Mouse (Mus musculus) left cerebral cortex, postnatal 14 days (tissue): Measurements from ENCODE around the gene Gramd4. TPM values are rescaled to one million over a fixed set of nuclear protein-coding genes. Genes with fewer than 3 reads are reported as not detected.
"Not testable (repeated sequence)": the region's sequence is repeated elsewhere in the genome, so short reads cannot be mapped to it uniquely, and the experiment has no call there.

ENCODE experiments used
- DNase-seq, 2 experiments: peaks; one replicate each; pipeline ENCODE4 v3.0.0; 2021 to 2022; ENCODE audit warnings: low spot score in 2 of 2, mixed read lengths in 1 of 2
- intact Hi-C: fragments of 180-260 bp; cut with DNase I; formaldehyde crosslinking; loops from one replicate; pipeline ENCODE4 v1.15.1; 2025
- total RNA-seq, 2 experiments: library from RNA; stranded (reverse); gene quantifications; 2 replicates each; pipeline ENCODE4 v1.2.3; 2021

The Gramd4 gene
- total RNA-seq, 2 experiments from 2014 or later, result 37.2 to 44.3 TPM

DNA sequence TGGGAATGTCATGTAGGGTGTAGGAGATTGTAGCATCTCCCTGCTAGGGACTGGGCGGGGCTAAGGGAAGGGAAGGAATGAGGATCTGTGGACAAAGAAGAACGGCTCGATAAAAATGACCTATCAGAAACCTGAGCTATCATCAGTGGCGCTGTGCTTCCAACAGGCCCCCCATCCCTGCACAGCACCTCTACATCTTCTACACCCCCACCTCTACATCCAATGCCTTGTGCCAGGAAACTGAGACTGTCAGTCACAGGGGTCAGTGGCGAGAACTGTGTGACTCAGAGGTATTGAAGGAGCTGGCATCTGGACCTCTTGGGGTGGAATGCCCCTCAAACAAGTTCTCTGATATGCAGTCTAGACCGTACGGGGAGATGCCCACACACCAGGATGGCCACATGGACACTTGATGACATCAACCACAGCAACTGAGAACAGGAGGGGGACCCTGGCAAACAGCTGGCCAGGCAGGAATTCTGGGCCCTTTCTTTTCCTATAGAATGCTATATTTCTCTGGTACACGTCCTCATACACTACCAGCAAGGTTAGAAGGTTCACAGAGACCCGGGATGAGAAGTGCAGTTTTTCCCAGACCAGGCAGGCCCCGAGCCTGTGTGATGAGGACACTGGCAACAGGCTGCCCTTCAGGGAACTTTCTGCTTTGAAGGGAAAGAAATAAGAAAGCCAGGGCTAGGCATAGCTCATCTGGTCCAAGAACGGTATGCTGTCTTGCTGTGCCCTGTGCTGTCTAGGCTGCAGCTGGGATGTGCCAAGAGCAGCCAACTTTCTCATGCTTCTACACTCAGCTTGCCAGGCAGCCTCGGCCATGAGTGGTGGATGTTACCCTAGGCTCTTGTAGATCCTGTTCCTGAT lies 111.7 kb downstream of the Gramd4 start:
- DNase-seq, result no peak
- intact Hi-C loops, result loop anchor here (5.0 kb wide), 1 partner anchor 58 kb away; no protein-coding TSS in a partner anchor

DNA sequence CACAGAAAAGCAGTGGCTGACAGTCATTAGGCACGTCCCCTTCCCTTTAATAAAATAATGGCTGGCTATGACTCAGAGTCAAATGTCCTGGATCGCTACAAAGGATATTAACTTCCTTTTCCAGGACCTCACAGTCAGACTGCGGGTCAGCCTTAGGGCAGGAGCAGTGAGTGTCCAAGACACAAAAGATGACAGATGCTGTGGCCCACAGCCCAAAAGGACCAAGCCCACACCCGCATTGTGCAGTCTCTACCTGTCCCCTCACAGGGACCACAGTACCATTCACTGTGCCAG lies 112.3 kb downstream of the Gramd4 start:
- DNase-seq, result no peak
- intact Hi-C loops, result loop anchor here (5.0 kb wide), 1 partner anchor 58 kb away; no protein-coding TSS in a partner anchor

DNA sequence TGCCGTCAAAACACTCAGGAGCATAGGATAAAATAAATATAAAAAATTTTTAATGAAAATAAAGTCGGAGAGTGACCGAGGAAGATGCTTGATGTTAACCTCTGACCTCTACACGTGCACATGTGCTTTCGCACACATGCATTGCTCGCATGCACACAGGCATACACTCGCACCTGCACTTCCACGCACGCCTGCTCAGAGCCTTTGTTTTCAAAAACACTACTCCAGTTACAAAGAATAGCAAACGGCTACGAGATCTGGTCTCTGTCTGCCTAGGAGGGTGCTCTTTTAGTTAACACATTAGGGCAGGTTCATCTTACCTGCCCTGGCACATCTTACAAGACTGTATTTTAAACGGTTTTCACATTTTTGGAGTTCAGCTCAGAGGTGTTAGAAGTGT lies 113.8 kb downstream of the Gramd4 start:
- no peak for DNase-seq
- intact Hi-C loops, result no loop called here

DNA sequence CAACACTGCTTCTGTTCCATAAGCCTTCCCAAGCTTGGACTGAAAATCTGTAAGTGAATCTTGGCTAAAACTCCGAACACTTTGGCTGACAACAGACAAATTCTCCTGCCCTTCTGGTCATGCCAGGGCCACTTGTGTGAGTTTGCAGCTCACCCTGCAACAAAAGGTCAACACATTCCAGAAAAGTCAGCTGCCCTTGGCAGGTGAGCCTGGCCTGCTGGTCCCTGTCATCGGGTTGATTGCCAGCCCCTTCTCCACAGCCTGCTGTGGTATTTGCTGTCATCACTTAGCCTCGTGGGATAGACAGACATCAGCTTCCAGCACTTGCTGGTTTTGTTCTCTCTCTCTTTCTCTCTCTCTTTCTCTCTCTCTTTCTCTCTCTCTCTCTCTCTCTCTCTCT lies 114.6 kb downstream of the Gramd4 start:
- intact Hi-C loops, result no loop called here

DNA sequence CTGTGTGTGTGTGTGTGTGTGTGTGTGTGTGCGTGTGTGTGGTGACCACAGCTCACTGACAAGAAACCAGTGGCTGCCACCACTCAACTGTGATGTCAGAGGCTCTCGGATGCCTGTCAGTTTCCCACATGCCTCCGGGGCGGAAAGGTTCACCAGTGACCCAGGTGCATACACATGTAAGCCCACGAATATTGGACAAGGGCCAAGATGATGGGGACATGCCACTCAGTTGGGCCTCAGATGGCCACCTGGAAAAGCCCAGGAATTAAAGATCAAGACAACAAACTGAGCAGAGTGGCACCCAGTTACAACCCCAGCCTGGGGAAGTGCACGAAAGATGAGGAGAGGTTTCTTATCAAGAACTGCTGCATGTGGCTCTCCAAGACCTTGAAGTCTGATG lies 115.0 kb downstream of the Gramd4 start:
- no peak for DNase-seq
- intact Hi-C loops, result no loop called here

More for the DNA sequence above, 114.6 kb downstream of the Gramd4 start:
- no peak for DNase-seq

DNA sequence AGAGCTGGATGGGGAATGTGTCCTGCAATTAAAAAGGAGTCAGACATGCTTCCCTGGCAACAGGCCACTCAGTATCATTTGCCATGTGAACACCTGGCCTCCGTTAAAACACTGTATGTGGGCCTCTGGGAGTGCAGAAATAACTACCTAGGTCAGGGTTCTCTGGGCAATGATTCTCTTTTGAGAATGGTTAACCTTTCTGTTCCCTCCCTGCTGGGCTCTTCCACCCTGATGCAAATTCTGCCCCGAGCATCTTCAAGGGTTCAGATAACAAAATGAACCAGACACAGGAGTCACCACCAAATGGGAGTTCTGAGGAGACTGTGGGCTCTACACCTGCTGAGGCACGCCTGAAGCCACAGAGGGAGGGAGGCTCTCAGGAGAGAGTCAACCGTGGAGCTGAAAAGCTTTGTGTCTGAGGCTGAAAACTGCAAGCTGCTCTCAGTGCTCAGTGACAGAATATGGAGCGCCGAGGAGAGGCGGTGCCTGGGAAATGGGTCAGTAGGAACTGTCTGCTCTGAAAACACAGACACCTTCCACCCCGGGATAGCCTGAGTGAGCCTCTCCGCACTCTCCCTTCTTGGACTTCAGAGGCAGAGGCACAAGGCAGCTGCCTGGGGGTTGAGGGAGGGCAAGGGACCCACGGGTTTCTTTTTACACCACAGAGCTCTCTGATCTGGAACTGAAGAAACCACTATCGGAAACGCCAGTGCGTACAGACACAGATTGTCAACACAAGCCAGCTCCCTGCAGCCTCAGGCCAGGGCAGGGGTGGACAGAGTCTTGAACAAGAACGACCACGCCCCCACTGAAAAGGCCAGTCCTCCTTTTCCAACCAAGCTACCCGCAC lies 115.9 kb downstream of the Gramd4 start:
- intact Hi-C loops, result no loop called here

DNA sequence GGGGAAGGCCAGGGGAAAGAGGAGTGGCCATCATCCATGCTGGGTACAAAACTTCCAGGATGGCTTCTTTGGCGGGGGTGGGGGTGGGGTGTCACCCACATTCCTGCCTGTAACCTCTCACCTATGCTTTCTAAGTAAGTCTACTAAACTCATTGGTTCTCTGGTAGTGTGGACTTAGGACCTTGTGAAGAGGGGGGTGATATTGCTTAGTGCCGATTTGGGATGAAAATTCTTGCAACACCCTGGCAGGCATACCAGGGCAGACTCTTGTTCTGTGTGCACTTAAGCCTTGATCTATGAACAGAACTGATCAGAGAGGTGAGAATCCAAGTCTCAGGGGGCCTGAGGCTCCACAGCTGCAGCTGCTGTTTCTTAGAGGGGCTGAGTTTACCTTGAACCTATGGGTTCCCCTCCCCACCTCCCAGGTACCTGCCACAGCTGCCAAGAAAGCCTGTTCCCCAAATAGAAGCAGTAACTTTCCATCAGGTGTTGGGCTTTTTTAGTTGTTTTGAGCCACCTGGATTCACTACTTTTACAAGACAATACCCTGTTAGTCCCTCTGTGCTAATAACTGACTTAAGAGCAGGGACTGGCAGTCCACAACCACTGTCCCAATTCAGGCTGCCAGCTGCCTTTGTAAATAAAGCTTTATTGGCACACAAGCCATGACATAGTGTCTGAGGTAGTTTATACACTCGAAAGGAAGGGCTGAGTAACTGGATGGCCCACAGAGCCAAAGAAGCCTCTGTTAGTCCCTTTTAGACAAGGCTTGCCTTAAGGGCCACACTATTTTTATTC lies 118.0 kb downstream of the Gramd4 start:
- no peak for DNase-seq
- intact Hi-C loops, result no loop called here

More for the DNA sequence above, 115.9 kb downstream of the Gramd4 start:
- no peak for DNase-seq

DNA sequence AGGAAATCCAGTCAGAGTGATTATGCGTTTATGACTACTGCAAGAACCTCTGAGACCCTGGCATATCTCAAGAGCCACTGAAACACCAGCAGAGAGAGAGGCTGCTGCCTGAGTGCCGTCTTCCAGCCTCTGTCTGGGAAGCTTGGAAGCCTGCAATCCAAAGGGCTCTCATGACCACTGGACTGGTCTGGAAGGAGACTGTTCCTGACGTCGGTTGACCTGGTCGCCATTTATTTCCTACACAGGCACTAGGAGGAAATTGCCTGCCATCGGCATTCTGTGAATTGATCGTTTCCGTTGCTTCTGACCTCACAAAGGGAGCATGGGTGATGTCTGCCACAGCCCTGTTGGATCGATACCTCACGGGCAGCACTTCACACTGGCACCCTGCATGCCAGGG lies 118.7 kb downstream of the Gramd4 start:
- intact Hi-C loops, result no loop called here
- no peak for DNase-seq

DNA sequence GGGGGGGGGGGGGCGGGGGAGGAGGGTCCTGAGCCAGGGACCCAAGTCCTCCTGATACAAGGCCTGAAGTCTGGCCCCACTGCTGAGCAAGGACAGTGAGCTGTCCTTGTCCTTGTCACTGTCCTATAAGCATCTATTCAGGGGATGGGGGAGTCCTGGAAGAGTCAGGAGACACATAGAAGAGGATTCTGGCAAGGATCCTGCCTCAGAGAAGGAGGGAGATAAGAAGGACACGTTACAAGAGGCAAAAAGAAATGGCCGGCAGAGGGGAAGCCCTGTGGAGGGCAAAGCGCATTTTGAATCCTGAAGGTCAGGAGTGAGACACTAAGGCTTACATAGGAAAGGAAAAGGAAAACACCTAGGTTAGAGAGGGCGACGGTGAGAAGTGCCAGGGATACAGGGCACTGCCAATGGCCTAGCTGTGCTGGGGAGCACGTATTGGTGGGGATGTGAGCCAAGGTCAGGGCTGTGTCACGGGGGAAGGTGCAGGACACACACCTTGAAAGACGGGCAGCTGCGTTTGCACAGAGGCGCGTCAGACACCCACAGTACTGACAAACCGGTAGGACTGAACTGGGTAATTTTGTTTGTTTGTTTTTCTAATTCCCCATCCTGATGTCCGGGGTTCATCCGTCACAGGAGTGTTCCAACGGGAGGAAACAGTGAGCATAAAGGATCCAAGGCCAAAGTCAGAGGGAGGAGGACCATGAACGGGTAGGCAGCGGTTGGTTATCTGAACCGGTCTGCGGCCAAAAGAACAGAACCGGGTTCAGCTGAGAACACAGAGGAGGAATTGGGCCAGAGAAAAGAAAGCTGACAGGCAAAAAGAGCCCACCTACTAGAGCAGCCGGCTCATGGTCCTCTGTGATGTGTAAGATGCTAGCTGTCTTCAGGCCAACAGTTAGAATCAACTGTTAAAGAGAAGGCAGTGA lies 119.5 kb downstream of the Gramd4 start:
- intact Hi-C loops, result no loop called here
- DNase-seq, result no peak

DNA sequence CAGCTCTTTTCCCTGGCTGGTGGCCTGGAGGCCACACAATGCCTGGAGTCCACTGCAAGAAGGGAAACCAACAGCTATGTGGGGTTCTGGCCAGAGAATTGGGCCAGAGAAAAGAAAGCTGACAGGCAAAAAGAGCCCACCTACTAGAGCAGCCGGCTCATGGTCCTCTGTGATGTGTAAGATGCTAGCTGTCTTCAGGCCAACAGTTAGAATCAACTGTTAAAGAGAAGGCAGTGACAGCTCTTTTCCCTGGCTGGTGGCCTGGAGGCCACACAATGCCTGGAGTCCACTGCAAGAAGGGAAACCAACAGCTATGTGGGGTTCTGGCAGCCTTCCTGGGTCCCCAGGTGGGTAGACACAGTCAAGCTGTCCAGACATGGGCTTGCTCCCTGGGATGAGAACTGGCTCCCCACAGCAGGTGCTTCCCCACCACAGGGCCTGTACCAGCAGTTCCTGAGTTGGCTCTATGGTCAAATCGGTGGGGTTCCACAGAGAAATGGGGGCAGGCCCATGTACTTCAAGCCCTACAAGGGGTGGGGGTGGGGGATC lies 120.3 kb downstream of the Gramd4 start:
- DNase-seq, intact Hi-C loops: not testable (repeated sequence)

DNA sequence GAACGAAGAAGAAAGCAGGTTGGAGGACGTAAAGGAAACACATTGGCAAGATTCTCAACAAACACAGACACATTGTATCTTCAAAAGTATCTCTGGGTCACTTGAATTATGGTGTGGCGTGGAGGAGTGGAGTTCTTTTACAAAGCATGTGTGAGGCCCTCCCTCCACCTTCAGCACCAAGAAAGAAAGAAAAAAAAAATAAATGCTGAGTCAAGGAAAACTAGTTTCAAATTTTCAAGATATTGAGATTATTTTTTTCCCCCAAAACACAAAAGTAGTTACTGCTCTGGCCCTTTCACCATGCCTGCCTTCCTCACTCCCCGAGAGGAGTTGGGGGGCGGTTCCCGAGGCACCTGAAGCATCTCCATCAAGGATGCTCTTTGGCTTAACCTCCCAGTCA lies 121.1 kb downstream of the Gramd4 start:
- intact Hi-C loops, result no loop called here

DNA sequence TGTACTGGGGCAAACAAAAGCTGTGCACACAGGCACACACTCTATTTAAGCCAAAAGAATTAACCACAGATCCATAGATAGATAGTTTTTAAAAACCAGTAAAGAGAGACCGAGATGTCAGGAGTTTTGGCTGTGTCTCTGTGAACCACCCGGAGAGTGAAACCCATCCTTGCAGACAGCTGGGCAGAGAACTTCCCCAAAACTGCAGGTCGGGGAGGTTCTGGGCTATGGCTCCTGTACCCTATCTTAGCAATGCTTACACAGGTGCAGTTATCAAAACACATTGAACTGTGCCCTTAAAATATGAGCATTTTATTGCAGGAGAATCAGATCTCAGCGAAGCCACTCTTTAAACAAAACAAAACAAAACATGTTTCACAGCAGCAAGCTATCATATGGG lies 122.9 kb downstream of the Gramd4 start:
- intact Hi-C loops, result no loop called here
- no peak for DNase-seq

More for the DNA sequence above, 121.1 kb downstream of the Gramd4 start:
- no peak for DNase-seq

DNA sequence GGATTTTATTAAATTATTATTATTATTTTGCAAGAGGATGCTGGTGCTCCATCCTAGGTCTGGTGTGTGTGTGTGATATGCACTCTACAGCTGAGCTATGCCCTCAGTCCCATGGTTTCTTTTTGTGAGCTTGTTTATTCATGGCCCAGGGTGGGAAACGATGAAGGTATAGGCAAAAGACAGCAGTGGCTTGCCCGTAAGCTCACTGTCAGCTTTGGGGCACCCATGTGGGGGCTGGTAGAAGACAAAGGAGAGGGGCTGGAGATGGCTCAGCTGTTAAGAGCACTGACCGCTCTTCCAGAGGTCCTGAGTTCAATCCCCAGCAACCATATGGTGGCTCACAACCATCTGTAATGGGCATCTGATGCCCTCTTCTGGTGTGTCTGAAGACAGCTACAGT lies 123.8 kb downstream of the Gramd4 start:
- intact Hi-C loops, DNase-seq: not testable (repeated sequence)

DNA sequence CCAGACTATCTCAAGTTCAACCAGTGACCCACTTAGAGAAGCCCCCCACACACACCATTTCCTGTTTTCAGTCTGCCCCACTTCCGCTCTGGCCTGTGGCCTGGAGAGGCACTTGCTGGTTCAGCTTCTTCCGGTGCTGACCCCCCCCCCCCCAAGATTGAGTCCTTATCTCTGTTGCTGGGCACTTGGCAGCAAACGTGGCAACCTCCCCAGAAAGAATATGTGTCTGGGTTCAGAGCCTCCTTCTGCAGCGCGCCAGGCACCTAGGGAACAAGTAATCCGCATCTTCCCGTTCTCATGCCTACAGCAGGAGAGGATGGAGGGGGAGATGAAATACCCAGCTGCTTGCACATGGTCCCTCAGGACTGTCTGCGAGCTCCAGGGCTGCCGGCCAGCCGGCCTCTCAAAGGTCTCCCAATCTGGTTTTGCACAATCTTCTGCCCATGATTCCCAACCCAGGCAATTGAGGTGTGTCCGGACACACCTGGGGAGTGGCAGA lies 124.5 kb downstream of the Gramd4 start:
- DNase-seq, result peak; percentile 33 to 50
- intact Hi-C loops, result no loop called here

DNA sequence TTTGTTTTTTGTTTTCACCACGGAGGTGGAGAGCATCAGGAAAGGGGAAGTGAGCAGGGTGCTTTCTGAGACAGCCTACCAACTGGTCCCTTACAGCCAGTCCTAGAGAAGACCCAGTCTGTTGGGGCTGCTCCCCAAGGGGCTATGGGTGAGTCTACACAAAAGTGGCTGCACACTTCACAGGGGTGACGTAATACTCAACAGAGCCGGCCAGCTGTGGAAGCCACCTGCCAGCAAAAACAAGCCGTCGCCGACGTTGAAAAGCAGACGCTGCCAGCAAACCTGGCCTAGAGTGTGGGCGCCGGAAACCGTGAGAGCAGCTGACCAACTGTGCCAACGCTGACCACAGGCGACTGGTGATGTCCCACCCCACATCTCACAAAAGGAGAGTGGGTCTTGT lies 125.2 kb downstream of the Gramd4 start:
- intact Hi-C loops, result no loop called here
- DNase-seq, result peak; percentile 54 to 67

DNA sequence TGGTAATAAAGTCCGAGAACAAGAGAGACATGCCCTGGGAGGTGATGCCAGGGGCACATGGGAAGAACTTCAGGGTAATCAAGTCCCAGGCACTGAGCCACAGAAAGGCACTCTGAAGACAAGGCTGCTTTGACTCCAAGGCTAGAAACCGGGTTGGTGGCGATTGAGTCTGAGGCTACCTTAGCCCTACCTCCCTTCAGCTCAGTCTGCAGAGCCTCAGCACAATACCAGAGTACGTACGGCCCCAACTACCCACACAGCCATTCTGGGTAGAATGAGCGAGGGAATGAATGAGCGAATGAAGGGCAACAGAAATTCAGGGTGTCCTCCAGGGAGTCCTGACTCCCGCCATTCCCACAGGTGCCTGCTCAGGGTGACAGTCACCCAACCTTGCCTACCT lies 126.0 kb downstream of the Gramd4 start:
- DNase-seq, result no peak
- intact Hi-C loops, result no loop called here

DNA sequence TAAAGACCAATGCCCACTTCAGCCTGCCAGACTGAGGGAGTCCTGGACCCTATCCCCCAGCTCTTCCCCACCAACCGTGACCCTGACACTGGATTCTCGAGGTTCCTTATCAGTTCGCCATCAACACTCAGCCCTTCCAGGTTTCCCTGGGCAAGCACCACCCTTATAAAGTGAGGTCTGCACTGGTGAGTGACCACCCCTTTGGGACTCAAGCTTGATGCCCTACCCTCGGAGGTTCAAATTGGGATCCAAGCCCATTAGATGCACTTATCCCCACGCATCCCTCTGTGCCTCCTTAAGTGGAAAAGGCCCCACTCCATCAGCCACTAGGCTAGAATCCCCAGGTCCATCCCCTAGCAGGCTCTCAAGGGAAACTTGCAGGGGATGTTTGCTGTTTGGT lies 126.6 kb downstream of the Gramd4 start:
- DNase-seq, result no peak
- intact Hi-C loops, result no loop called here
